Mouse (Mus musculus) v-Abl transformed pro-B cells (cell line): ENCODE measurements around the gene Churc1.

Source experiments
- in situ Hi-C, 2 experiments: fragments of 400-800 bp; cut with MboI; formaldehyde crosslinking; loops; one replicate each; pipeline ENCODE4 v1.15.1; 2025; ENCODE audit not compliant: unreplicated experiment in 2 of 2

Churc1 gene

DNA sequence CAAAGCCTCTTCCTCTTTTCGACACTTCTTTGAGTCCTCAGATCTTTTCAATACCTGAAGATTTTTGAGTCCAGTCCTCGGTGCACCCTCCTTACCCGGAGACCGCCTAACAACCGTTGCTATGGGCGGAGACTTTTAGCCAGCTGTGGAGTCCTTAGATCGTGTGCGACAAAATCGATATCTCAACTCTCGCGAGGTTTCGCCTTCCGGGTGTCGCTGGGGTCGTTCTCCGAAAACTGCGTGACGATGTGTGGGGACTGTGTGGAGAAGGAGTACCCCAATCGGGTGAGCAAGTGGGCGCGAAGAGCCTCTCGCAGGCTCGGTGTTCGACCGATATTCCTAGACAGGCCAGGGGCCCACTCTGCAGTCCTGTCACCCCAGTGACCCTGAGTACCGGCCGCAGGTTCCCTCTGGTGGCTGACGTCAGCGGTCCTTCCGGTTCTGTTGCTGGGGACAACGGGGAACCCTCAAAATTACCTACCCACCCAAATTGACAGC, at the start of gene Churc1, which contains the start of gene Fntb:
Churc1 (plus strand) TSS at position 185 of the 498 bp plus-strand sequence.
Fntb (plus strand) TSS at position 236 of the 498 bp plus-strand sequence.
- in situ Hi-C loops = loop anchor here in 1 of 2 experiments (25.0 kb wide), 1 partner anchor 478 kb away; no protein-coding TSS in a partner anchor

DNA sequence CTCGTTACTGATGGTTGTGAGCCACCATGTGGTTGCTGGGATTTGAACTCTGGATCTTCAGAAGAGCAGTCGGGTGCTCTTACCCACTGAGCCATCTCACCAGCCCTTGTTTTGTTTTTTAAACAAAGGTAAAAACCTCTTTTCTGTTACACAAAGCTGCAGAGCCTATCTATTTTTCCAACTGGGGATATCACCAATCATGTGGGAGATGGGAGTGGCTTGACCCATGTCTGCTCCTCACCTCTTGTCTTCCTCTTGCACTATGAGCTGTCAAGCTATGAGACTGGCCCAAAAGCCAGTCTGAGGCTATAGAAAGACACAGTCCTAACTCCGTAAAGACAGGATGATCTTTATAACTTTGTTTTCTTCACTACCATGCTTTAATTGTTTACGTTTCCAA, 47.0 kb upstream of the Churc1 start:
- in situ Hi-C loops = no loop called here

DNA sequence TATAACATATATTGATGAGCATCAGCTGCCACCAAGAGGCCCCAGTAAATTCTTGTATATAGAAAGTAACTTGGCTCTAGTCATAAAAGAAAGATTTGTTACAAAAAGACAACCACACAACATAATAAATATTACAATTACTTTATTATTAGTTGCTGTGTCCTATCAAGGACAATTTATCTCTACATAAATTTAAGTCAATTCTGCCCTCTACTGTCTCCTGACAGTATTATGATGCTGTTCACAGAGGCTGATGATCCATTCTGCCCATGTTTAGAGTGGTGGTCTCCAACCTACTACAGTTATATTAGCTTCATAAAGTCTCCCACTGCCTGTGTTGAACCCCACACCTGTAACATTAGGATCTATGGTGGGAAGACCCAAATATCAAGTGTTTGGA, 44.8 kb upstream of the Churc1 start:
- in situ Hi-C loops = no loop called here

DNA sequence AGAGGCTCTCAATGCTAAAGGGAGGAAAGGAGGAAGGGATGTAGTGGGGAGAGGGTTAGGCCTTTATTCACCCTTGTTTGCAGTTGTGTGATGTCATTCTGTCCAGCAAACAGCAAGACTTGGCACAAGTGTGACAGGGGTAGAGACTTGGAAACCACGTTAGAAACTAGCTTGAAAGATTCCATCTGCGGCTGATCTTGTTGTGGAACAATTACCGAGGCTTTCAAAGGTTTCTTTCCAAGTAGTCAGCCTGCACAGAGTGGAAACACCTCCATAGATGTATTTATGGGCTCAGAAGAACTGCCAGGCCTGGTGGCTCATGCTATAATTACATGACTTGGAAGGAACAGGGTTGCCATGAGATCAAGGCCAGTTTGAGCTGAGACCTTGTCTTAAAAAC, 43.3 kb upstream of the Churc1 start:
- in situ Hi-C loops = no loop called here

DNA sequence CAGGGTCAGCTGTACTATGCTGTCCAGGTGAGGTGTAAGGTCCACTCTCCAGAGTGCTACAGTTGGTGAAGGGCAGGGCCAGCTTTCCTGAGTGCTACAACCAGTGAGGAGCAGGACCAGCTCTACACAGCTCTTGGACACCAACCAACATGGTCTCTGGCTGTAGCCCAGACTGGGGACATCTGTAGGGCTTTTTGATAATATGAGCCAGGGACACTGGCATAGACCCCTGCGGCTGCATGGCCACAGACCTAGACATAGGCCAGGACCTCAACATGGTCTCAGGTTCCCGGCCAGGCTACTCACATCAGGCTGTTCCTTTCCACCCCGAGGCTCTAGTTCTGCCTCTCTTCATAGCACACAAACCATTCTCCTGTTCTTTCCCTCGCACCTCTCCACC, 37.4 kb upstream of the Churc1 start:
- in situ Hi-C loops = no loop called here

DNA sequence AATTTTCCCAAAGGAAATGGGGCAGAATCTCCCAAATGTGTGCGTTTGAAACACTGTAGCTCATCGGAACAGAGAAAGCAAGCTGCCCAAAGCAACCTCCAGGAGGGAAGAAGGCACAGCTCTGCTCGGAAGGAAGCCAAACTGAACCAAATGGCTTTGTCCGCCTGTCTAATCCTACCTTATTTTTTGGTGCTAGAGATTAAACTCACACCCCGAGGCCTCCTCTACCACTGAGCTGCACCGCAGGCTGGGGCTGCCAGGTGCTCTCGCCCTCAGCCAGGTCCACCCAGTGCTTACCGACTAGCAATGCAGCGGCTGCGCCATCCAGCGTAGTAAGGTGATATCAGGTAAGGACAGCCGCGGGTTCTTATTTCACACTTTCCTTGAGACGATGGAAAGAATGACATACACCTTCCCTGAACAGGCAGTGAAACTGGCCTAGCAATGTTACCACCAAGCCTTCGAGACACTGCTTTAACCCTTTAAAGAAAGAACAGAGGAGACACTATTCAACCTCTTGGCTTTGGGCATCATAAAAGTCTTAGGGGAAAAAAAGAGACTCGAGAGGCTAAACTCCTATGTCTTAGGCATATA, 14.4 kb upstream of the Churc1 start:
- in situ Hi-C loops = loop anchor here in 1 of 2 experiments (25.0 kb wide), 1 partner anchor 464 kb away; no protein-coding TSS in a partner anchor

DNA sequence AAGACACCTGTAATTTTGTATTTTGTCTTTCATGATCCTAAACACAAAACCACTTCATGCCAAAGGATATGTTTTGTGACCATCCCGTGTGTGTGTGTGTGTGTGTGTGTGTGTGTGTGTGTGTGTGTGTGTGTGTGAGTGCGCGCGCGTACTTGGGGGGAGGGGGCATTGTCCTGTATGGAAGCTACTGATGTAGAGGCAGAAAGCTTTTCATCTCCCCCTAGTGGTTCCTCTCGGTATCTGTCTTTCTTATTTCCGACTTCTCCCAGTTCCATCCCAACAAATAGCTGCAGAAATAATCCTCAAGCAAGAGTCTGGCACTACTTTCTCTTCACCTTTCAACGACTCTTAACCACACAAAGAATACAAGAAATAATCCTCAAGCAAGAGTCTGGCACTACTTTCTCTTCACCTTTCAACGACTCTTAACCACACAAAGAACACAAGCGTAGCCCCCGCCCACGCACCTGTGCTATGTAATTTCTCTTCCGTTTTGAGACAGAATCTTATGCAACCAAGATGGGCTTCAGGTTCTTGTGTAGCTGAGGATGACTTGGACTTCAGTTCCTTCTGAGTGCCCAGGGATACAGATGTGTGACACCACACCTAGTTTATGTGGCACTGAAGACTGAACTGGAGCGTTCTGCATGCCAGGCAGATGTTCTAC, 12.6 kb upstream of the Churc1 start:
- in situ Hi-C loops = loop anchor here in 1 of 2 experiments (25.0 kb wide), 1 partner anchor 465 kb away; no protein-coding TSS in a partner anchor

DNA sequence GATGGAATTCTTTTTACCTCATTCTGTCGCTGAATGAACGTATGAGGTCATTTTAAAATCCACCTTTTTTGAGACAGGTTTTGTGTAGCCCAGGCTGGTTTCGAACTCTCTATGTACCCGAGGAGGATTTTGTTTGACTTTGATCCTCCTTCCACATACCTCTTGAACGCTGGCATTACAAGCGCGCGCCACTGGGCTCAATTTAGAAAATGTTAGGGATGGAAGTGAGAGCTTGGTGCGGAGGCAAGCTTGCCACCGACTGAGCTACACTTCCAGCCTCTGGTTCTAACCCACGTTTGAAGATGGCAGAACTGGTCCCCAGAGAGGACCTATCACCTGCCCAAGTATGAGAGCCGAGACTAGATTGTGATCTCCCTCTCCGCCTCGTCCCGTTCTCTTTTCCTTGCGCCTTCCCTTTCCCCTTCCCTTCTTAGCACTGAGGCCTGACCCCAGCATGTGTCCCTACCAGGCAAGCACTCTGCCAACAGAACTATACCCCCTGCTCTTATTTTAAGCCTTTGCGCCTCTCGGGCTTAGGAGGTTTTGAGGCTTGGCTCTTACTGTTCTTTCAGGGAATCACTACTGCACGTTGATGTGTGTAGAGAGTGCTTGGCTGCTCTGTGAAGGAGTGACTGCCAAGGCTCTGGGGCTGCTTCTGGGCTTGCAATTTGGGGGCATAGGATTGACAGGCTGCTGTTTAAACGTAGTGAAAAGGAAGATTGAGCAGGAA, 728 bp downstream of the Churc1 start:
- in situ Hi-C loops = loop anchor here in 1 of 2 experiments (25.0 kb wide), 1 partner anchor 479 kb away; no protein-coding TSS in a partner anchor

DNA sequence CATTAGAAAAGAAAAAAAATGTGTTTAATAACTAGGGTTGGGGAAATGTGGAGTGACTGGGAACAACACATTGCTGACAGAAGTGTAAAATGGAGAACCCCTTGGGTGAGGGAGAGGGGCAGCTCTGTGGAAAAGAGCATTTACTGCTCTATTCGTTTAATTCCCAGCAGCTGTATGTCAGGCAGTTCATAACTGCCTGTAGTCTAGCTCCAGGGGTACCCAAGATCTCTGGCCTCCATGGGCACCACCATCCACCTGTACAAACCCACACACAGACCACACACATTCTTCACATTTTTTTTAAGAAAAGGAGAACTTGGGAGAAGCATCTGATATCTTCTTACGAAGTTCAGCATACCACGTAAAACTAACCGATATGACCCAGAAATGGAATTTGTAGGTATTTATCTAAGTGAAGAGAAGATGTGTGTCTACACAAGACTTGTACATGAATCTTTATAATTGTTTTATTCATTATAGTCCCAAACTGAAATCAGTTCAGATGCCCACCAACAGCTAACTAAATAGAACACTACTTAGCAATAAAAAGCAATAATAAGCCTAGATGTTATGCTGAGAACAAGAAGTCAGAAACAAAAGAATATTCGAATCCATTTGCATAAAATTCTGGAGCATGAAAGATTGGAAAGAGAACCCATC, 5.6 kb downstream of the Churc1 start:
- in situ Hi-C loops = loop anchor here in 1 of 2 experiments (25.0 kb wide), 1 partner anchor 484 kb away; no protein-coding TSS in a partner anchor

DNA sequence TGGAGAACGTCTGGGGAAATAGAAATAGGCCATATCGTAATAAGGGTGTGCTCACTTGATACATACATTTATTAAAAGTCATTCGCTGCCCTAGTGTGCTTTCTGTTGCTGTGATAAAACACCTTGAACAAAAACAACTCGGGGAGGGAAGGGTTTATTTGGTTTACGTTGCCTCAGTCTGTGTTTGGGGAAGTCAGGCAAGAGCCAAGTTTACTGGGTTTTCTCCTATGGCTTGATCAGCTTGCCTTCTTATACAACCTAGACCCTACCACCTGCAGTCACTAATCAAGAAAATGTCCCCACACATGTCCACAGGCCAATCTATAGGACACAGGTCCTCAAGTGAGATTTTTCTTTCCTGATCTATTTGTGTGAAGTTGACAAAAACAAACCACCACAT, 6.2 kb downstream of the Churc1 start:
- in situ Hi-C loops = loop anchor here in 1 of 2 experiments (25.0 kb wide), 1 partner anchor 484 kb away; no protein-coding TSS in a partner anchor

DNA sequence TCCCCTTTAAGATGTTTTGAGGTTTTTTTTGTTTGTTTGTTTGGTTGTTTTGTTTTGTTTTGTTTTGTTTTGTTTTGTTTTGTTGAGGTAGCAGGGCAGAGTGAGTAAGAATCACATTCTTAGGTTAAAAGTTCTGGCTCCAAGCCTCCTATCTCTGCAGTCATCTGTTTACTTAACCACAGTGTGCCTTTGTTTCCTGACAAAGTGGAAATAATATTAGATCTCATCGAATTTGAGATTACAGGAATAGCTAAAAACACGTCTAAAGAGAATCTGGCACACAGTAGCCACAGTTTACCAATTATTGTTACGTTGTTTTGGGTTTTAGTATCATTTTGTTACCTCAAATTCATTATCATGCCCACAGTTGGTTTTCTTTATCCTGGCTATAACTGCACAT, 9.3 kb downstream of the Churc1 start:
- in situ Hi-C loops = loop anchor here in 1 of 2 experiments (25.0 kb wide), 1 partner anchor 487 kb away; no protein-coding TSS in a partner anchor

DNA sequence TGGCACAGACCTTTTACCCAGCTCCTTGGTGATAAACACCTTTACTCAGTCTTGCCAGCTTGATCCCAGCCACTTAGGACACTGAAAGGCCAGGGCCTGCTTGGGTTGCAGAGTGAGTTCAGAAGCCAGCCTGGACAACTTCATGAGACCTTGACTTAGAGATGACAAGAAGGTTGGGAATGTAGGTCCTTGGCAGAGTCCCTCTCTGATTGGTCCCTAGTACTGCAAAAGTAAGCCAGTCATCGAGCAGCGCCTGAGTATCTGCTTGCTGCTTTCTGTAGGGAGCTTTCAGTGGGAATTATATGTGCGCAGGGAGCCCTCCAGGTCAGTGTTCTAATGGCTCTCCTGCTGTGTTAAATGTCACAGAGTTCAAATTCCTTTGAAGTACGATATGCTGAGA, 9.8 kb downstream of the Churc1 start:
- in situ Hi-C loops = no loop called here

DNA sequence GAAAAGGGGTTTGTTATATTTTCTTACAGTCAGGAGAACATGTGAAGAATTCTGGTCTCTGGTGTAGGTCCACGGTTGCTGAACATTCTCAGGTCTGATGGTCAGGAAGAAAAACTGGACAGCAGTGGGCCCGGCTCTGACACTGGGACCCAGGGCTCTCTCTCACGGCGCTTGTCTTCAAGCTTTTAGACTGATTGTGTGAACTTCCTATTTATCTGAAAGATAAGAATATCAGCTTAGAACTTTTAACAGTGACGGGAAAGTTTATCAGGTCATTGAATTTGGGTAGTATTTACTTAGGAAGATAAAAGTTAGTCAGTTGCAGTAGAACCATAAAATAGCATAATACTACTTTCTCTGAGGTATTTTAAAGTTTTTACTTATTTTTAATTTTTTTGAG, 11.6 kb downstream of the Churc1 start:
- in situ Hi-C loops = no loop called here

DNA sequence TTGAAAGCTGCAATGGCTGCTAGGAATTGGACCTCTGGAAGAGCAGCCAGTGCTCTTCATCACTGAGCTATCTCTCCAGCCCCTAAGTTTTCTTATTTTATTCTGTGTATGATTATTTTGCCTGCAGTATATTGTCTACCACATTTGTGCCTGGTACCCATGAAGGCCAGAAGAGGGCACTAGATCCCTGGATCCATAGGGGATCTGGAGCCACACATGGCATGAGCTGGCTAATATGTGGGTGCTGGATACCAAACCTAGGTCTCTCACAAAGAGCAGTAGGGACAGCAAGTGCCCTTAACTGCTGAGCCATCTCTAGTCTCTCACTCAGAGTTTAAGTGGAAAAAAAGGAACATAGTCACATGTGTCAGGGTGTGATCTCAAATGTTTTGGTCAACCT, 12.5 kb downstream of the Churc1 start:
- in situ Hi-C loops = no loop called here

DNA sequence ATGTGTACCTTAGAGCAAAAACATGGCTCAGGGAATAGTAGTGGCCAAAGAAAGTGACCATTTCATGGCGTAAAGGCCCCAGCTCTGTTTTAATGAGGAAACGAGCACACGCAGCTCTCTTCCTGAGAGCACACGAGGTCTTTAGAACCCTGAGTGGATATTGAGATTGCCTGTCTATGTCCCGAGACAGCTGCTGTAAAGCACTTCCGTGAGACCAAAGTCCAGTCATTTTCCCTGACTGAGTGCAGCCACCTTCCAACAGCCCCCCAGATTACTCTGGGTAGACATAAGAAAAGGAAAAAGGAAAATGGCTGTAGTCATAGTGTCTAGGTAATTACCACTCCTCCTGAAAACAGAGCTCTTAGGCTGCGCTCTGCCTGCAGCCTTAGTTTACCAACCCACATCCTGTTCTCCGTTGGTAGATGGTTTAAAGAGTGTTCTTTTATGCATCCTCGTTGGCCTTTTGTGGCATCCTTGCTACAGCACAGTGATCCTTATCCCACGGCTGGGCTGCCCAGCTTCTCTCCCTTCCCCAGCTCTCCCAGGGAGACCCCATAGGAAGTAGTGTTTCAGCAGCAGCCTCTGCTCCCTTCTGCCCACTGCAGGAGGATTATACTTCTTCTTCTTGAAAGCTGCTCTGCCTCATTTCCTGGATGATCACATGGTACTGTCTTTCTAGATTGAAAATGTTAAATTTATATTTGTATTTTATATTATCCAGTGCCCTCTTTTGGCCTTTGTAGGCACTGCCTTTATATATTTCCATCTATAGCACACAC, 13.2 kb downstream of the Churc1 start:
- in situ Hi-C loops = no loop called here

DNA sequence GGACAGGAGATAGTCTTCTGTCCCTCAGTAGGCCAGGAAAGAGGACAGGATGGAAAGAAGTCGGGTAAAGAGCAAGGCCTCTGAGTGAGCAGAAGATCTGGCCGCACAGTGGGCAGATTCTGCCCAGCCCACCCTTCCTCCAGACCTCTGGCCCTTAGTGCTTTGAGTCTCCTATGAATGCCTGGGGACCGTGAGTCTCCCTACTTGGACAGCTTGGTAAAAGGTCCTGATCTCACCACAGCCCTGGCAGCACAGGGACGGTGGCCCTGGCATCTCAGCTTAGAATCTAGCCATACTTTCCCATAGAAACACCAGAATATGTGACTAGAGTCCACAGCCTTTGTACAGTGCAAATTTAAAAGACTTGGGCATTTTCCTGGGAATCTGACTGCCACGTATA, 14.6 kb downstream of the Churc1 start:
- in situ Hi-C loops = no loop called here

DNA sequence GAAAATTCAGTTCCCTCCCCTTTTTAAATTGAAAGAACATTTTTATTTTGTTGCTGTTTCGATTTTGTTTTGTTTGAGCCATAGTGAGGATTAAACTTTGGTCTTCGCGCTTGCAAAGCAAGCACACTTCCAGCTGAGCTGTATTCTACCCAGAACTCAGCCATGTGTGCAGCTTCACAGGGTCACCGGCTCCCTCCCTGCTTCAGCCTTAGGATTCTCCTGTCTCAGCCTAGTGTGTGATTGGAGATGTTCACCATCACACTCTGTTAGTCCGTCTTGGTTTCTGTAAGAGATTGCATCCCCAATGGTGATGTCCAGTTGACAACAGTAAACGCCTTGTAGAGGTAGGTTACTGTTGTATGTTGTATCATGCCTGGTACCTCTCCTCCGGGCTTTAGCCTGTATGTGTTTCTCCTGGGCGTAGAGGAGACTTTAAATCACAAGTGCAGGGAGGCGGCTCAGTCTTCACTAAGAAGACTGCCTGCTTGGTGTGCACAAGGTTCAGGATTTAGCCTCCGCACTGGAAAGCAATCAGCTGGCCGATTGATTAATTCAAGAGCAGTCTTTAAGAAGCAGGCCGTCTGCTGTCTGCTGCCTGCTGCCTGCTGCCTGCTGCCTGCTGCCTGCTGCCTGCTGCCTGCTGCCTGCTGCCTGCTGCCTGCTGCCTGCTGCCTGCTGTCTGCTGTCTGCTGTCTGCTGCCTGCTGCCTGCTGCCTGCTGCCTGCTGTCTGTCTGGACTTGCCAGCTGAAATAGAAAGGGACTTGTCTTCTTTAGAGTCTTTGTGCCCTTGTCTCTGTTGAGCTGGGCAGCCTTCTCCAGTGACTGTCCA, 15.5 kb downstream of the Churc1 start:
- in situ Hi-C loops = no loop called here

DNA sequence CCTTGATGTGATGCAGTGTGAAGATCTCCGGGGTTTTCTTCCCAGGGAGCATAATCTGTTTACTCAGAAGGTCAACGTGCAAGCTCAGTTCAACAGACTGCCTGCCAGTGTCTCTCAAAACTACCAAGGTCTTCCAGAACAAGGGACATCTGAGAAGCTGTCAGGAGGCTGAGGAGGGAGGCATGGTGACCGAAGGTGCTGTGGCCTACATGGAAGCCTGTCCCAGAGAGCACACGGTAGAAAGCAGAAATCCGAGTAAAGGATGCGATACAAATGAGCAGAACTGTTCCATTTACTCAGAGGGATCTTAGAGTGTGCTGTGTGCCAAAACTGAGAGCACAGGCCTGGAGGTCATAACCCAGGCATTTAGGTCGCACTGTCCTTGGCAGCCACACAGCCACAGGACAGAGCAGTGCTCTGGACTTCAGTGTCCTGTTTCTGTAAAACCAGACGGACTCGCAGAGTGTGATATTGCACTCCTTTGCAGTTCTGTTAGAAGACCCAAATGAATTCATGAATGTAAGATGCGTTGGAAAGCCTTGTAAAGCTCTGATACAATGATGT, 18.8 kb downstream of the Churc1 start:
- in situ Hi-C loops = no loop called here
